Mouse (Mus musculus) midbrain, embryonic 15.5 days (tissue): ENCODE measurements around the gene Fam189b. TPM values are rescaled to one million over a fixed set of nuclear protein-coding genes. Genes with fewer than 3 reads are reported as not detected.

Experiments used
- ATAC-seq: fragments of 200-750 bp; cut with Nextera tagmentation; replicated peaks from 2 replicates; pipeline ENCODE4 v1.8.0; 2017; ENCODE audit warnings: moderate TSS enrichment
- H3K27ac ChIP-seq: fragments of 300-500 bp; sonication (generic); 2 replicates; pipeline ENCODE4 v1.5.1; 2015; ENCODE audit warnings: mild to moderate bottlenecking, inconsistent platforms
- H3K27me3 ChIP-seq: fragments of 300-500 bp; sonication (generic); replicated peaks from 2 replicates; pipeline ENCODE4 v1.6.1; 2015; ENCODE audit warnings: inconsistent platforms
- H3K36me3 ChIP-seq: fragments of 300-500 bp; sonication (generic); replicated peaks from 2 replicates; pipeline ENCODE4 v1.6.1; 2015; ENCODE audit warnings: inconsistent platforms
- H3K4me1 ChIP-seq: fragments of 300-500 bp; sonication (generic); 2 replicates; pipeline ENCODE4 v1.6.1; 2015; ENCODE audit warnings: inconsistent platforms
- H3K4me2 ChIP-seq: fragments of 300-500 bp; sonication (generic); 2 replicates; pipeline ENCODE4 v1.6.1; 2015; ENCODE audit warnings: inconsistent platforms, mild to moderate bottlenecking, moderate library complexity
- H3K4me3 ChIP-seq: fragments of 300-500 bp; sonication (generic); 2 replicates; pipeline ENCODE4 v1.5.1; 2015; ENCODE audit warnings: mild to moderate bottlenecking, inconsistent platforms
- H3K9ac ChIP-seq: fragments of 300-500 bp; sonication (generic); 2 replicates; pipeline ENCODE4 v1.6.1; 2015; ENCODE audit warnings: mild to moderate bottlenecking, inconsistent platforms
- H3K9me3 ChIP-seq: fragments of 300-500 bp; sonication (generic); 2 replicates; pipeline ENCODE4 v1.6.1; 2016; ENCODE audit warnings: inconsistent platforms
- WGBS: fragments of 180-500 bp; shearing (Covaris S2); methylation state at CpG from one replicate; pipeline ENCODE4 v1.1.7; 2015; ENCODE audit warnings: mixed read lengths; 5-methylcytosine and 5-hydroxymethylcytosine counted together
- polyA plus RNA-seq: library from polyadenylated mRNA; unstranded; fragments of >200 nt; fragmentation: Nextera tagmentation; extraction: Ambion mirVana; gene quantifications from 2 replicates; pipeline ENCODE4 v1.2.1, GENCODE M21; 2015

Fam189b gene
- polyA plus RNA-seq, 1 experiment from 2014 or later = 37.5 TPM

DNA sequence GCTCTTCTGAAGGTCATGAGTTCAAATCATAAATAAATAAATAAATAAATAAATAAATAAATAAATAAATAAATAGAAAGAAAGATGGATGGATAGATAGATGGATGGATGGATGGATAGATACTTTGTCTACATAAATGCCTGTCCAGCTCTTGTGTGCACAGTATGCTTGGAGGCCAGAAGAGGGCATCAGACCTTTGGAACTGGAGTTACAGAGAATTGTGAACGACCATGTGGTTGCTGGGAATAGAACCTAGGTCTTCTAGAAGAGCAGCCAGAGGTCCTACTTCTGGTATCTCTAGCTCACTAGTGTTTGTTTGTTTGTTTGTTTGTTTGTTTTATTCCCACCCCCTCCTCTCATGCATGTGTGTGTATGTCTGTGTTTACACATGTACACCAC lies 10.4 kb downstream of the Fam189b start:
- ATAC-seq = no peak
- 0 out of 2 replicates have a peak, but pooled peaks cover 3% of the 10 kb centered on the region for H3K36me3 ChIP-seq
- 82% methylated on average over 1 of the region's 1 CpGs for WGBS

GRCm38 (mm10) chr3:89193853-89194252 lies 10.9 kb downstream of the Fam189b start:
- H3K4me1 ChIP-seq = peaks cover 10% of the 10 kb centered on the region
- H3K9ac ChIP-seq = no peak overlapping the region
- H3K4me3 ChIP-seq = no peak overlapping the region
- ATAC-seq = no peak
- H3K9me3 ChIP-seq = no peaks in the 10 kb centered on the region
- 93% methylated on average over 2 of the region's 2 CpGs for WGBS
- H3K27me3 ChIP-seq = no peaks in the 10 kb centered on the region
- H3K36me3 ChIP-seq = 0 out of 2 replicates have a peak, but pooled peaks cover 1% of the 10 kb centered on the region
- H3K27ac ChIP-seq = no peak overlapping the region
- H3K4me2 ChIP-seq = no peak overlapping the region

More for the DNA sequence above, 10.4 kb downstream of the Fam189b start:
- Histone ChIP-seq H3K4me3 (no peak overlapping the region), H3K4me2 (no peak overlapping the region), H3K9me3 (no peaks in the 10 kb centered on the region), H3K27ac (no peak overlapping the region), H3K27me3 (no peaks in the 10 kb centered on the region), H3K9ac (no peak overlapping the region), H3K4me1 (peaks cover 10% of the 10 kb centered on the region)

DNA sequence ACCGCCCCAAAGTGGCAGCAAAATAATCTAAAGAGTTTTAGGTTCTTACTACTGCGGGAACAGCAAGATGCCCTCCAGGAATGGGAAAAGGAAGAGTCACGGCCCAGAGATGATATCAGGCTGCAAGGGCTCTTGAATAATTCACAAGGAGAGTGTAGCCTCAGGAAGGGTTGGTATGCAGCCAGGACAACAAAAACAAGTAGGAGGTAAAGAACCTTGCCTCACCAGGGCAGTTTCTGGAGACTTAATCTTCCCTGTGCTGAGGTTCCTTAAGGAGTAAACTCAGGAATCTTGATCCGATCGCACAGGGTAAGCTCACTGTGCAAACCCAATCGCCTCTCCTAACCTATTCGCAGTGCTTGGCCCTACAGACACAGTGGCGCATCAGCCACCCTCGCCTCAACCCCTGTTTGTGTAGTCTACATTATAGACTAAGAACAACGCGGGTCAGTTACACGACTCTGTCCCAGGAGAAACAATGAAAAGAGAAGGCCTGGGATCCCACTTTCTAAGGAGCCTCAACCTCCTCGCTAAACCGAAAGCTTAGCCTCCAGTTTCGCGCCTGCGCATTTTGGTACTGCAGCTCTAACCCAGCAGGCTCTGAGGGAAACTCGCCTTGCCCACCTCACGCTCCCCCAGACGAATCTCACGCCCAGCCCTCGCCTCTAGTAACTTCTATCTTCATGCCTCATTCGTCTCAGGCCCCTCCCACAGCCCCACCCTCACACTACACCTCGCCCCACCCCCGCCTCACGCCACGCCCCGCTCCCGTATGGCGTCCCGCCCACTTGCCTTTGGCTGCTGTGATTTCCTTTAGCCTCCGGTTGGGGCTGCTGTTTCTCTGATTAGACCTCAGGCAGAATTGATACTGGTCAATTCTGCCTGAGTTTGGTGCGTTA lies 13.3 kb downstream of the Fam189b start:
- ATAC-seq = peak; percentile 93
- 5% methylated on average over 33 of the region's 33 CpGs for WGBS
- H3K36me3 ChIP-seq = no peaks in the 10 kb centered on the region
- H3K4me3 ChIP-seq = peak overlapping the region; percentile 37
- peak overlapping the region; percentile 69 for H3K27ac ChIP-seq
- H3K9ac ChIP-seq = peak overlapping the region; percentile 40
- H3K4me2 ChIP-seq = peak overlapping the region; percentile 55
- H3K4me1 ChIP-seq = peaks cover 10% of the 10 kb centered on the region
- H3K27me3 ChIP-seq = no peaks in the 10 kb centered on the region
- H3K9me3 ChIP-seq = no peaks in the 10 kb centered on the region

DNA sequence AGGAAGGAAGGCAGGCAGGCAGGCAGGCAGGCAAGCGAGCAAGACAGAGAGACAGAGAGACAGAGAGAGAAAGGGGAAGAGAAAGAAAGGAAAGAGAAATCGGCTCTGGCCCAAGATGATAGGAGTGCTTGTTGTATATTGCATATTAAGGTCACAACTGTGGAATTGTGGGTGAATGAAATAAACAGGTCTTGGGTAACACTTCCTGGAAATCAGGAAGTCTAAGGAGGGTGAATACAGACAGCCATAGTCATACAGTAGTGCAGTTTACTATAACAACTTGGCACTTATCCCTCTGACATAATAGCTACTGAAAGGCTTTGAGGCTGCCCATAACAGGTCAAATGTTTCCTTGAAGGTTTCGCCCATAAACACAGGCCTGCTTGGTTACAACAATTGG lies 16.9 kb downstream of the Fam189b start:
- peaks cover 16% of the 10 kb centered on the region for H3K4me1 ChIP-seq
- H3K4me3 ChIP-seq = no peak overlapping the region
- no peak overlapping the region for H3K27ac ChIP-seq
- H3K9ac ChIP-seq = no peak overlapping the region
- H3K36me3 ChIP-seq = no peaks in the 10 kb centered on the region
- WGBS = 82% methylated on average over 3 of the region's 3 CpGs
- no peak overlapping the region for H3K4me2 ChIP-seq
- no peaks in the 10 kb centered on the region for H3K9me3 ChIP-seq
- no peak for ATAC-seq
- no peaks in the 10 kb centered on the region for H3K27me3 ChIP-seq

DNA sequence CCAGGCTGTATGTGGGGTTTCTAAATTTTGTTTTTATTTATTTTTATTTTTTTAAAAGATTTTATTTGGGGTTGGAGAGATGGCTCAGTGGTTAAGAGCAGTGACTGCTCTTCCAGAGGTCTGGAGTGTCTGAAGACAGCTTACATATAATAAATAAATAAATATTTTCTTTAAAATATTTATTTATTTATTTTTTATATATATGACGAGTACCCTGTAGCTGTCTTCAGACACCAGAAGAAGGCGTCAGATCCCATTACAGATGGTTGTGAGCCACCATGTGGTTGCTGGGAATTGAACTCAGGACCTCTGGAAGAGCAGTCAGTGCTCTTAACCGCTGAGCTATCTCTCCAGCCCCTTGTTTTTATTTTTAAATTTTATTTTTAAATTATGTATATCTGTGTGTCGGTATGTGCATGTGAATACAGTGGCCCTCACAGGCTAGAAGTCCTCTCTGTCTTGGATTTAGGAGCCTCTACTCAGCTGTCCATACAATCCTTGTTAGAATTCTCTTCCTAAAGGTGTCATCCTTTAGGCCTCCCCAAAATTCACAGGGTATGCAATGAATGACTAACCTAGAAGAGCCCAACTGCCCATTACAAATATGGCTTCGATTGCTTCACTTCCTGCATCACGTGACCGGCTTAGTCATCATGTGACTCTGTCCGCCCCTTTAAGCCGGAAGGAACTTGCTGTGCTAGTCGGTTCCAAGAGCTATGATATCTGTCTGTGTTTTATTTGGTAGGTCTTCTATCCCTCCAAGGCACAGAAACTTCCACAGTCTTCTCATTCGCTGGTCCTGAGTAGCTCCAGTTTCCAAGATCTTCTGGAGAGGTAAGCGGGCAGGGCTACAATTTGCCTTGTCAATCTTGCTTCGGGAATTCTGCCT lies 19.6 kb downstream of the Fam189b start, which contains the start of gene Gba:
Gene Gba, plus strand, starts transcription at position 676 of the 889 bp plus-strand sequence.
- 25% methylated on average over 13 of the region's 13 CpGs for WGBS
- peak within 1 kb of the TSS; percentile 43 for H3K9ac ChIP-seq
- no peaks in the 10 kb centered on the region for H3K27me3 ChIP-seq
- H3K4me1 ChIP-seq = peaks cover 5% of the 10 kb centered on the region
- peaks cover 22% of the 10 kb centered on the region for H3K36me3 ChIP-seq
- peak within 1 kb of the TSS; percentile 65 for H3K27ac ChIP-seq
- no peaks in the 10 kb centered on the region for H3K9me3 ChIP-seq
- H3K4me3 ChIP-seq = peak within 1 kb of the TSS; percentile 50
- ATAC-seq = peak; percentile 89
- H3K4me2 ChIP-seq = peak within 1 kb of the TSS; percentile 73

DNA sequence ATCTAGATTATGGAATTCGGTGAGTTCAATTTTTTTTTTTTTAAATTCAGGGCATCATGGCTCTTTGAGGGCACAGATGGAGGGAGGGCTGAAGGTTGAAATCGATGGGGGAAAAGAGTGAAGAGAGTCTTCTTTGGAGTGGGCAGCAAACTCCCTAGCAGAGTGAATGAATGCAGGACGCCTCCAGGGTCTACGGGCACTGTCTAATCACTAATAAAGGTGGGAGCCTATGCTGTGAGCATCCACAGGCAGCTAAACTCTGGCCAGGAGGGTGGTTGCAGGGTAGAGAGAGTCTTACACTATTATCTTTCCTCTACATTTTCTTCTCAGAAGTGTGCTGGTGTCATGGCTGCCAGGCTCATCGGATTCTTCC lies 20.2 kb downstream of the Fam189b start:
- Histone ChIP-seq H3K9ac (peak overlapping the region; percentile 43), H3K4me2 (peak overlapping the region; percentile 73), H3K27ac (peak overlapping the region; percentile 54), H3K4me1 (peaks cover 5% of the 10 kb centered on the region), H3K27me3 (no peaks in the 10 kb centered on the region), H3K9me3 (no peaks in the 10 kb centered on the region), H3K36me3 (peaks cover 29% of the 10 kb centered on the region), H3K4me3 (peak overlapping the region; percentile 50)
- 40% methylated on average over 5 of the region's 5 CpGs for WGBS
- ATAC-seq = peak; percentile 48

GRCm38 (mm10) chr3:89206079-89206478 lies 23.1 kb downstream of the Fam189b start:
- 91% methylated on average over 7 of the region's 7 CpGs for whole genome bisulfite sequencing

GRCm38 (mm10) chr3:89206695-89207094 lies 23.8 kb downstream of the Fam189b start:
- Histone ChIP-seq H3K9ac (no peak overlapping the region), H3K36me3 (peaks cover 46% of the 10 kb centered on the region), H3K9me3 (no peaks in the 10 kb centered on the region), H3K4me1 (peaks cover 5% of the 10 kb centered on the region), H3K4me2 (no peak overlapping the region), H3K27me3 (no peaks in the 10 kb centered on the region), H3K4me3 (no peak overlapping the region), H3K27ac (no peak overlapping the region)
- ATAC-seq = no peak
- 93% methylated on average over 2 of the region's 2 CpGs for WGBS

More at GRCm38 (mm10) chr3:89206079-89206478, 23.1 kb downstream of the Fam189b start:
- no peaks in the 10 kb centered on the region for H3K27me3 ChIP-seq
- H3K36me3 ChIP-seq = peaks cover 46% of the 10 kb centered on the region
- peaks cover 5% of the 10 kb centered on the region for H3K4me1 ChIP-seq
- no peak overlapping the region for H3K9ac ChIP-seq
- H3K27ac ChIP-seq = no peak overlapping the region
- H3K4me3 ChIP-seq = no peak overlapping the region
- no peaks in the 10 kb centered on the region for H3K9me3 ChIP-seq
- H3K4me2 ChIP-seq = no peak overlapping the region
- ATAC-seq = no peak

DNA sequence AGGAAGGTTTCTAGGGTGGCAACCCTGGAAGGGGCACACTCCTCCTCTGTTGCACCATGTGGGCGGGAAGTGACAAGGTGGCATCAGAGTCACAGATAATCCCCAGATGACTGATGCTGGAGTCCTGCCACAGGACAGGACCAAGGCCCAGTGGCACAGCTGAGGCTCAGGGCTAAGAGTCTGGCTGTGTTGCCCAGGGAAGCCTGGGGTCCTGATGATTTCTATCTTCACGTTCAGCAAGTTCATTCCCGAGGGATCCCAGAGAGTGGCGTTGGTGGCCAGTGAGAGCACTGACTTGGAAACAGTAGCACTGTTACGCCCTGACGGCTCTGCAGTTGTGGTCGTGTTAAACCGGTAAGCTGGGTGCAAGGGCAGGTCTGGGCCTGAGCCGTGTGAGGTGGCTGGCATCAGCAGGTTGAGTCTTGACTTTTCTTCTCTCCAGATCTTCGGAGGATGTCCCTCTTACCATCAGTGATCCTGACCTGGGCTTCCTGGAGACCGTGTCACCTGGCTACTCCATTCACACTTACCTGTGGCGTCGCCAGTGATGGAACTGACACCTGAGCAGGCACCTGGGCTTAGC lies 25.2 kb downstream of the Fam189b start:
- Histone ChIP-seq H3K36me3 (peaks cover 46% of the 10 kb centered on the region), H3K9ac (no peak overlapping the region), H3K9me3 (no peaks in the 10 kb centered on the region), H3K27me3 (no peaks in the 10 kb centered on the region), H3K27ac (no peak overlapping the region), H3K4me1 (peaks cover 12% of the 10 kb centered on the region), H3K4me3 (no peak overlapping the region), H3K4me2 (no peak overlapping the region)
- WGBS = 93% methylated on average over 13 of the region's 13 CpGs
- no peak for ATAC-seq

GRCm38 (mm10) chr3:89208736-89209135 lies 25.8 kb downstream of the Fam189b start:
- 88% methylated on average over 6 of the region's 6 CpGs for WGBS
- peaks cover 46% of the 10 kb centered on the region for H3K36me3 ChIP-seq

GRCm38 (mm10) chr3:89209731-89210130 lies 26.8 kb downstream of the Fam189b start:
- Histone ChIP-seq H3K4me2 (no peak overlapping the region), H3K36me3 (peaks cover 46% of the 10 kb centered on the region), H3K27ac (no peak overlapping the region), H3K4me3 (no peak overlapping the region), H3K9ac (no peak overlapping the region), H3K27me3 (no peaks in the 10 kb centered on the region), H3K4me1 (peaks cover 14% of the 10 kb centered on the region), H3K9me3 (no peaks in the 10 kb centered on the region)
- WGBS = 96% methylated on average over 7 of the region's 7 CpGs
- ATAC-seq = no peak

More at GRCm38 (mm10) chr3:89208736-89209135, 25.8 kb downstream of the Fam189b start:
- Histone ChIP-seq H3K27ac (no peak overlapping the region), H3K4me1 (peaks cover 10% of the 10 kb centered on the region), H3K9me3 (no peaks in the 10 kb centered on the region), H3K4me3 (no peak overlapping the region), H3K27me3 (no peaks in the 10 kb centered on the region), H3K4me2 (no peak overlapping the region), H3K9ac (no peak overlapping the region)
- ATAC-seq = no peak

DNA sequence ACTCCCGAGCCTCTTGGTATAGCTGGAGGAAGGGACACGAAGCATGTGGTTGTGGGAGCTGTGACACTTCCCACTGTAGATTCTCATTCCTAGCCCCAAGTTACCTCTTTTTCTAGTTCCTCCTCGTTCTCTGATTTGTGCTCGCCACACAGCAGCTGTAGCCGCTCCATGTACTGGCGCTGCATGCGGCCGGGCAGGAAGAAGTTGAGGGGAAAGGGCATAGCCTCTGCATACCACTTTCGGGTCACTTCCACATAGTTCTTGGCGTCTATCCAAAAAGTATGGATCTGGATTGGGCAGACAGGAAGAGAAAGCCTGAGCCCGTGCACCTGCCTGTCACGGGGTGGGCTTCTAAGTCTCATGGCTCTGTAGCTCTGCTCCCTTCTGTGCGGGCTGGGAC lies 27.2 kb downstream of the Fam189b start:
- Histone ChIP-seq H3K27ac (no peak overlapping the region), H3K27me3 (no peaks in the 10 kb centered on the region), H3K4me2 (no peak overlapping the region), H3K9me3 (no peaks in the 10 kb centered on the region), H3K9ac (no peak overlapping the region), H3K4me3 (no peak overlapping the region), H3K4me1 (peaks cover 18% of the 10 kb centered on the region), H3K36me3 (peaks cover 46% of the 10 kb centered on the region)
- ATAC-seq = no peak
- 88% methylated on average over 13 of the region's 13 CpGs for WGBS
